Mouse (Mus musculus): ENCODE measurements at regions not wholly inside any gene's neighbourhood (a gene's known extent, or its start where the extent isn't known, plus 50 kb on each side); places are given as distances from the start of the nearest gene placed in this dataset.

DNA sequence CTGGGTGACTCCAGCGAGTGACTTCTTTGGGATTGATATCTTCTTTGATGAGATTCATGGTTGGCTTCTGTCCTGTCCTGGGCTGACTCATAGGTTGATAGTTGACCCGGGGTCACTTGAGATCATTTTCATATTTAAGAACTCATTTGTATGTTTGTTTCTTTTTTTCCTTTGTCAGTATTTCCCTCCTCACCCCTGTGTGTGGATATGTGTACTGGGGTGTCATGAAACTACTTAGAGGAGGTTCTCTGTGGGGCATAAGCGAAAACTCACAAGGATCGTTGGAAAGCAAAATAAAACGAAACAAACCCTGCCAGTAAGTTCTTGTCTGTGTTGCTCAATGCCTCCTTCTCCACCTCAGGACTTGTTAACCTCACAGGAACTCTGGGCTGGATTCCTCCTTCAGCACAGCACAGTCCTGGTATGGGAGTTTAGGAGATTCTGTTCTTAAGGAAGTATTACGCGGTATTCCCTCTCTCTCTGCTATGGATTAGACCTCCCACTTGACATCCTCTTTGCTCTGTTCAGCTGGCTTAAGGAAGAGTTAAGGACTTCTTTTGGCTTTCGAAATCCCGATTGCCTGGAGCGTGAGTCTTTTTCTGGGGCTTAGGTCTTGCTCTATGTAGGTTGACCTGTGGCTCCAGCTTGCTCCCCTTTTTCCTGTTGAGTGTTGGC lies 1243.2 kb upstream of the A1bg start:
- intact Hi-C loops (cut with DNase I) = no loop called here
- DNase-seq = no peak

GRCm38 (mm10) chr15:62164766-62165410 lies 1242.1 kb upstream of the A1bg start:
- intact Hi-C loops (cut with DNase I) = no loop called here

DNA sequence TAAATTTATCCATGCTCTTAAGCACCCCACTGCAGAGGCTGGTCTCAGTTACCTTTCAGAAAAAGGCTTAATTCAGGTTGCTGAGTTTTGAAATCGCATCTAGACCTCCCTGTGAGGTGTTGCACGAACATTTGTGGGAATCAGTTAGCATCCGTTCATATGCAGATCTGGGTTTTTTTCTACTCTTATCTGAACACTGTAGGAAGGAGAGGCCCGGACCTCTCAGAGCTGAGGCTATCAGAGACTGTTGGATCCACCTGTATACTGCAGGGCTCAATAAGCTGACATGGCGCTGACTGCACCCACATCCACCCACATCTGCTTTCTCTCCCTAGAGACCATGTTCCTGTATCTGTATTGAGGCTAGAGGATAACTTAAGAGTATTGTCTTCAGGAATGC lies 1240.4 kb upstream of the A1bg start:
- intact Hi-C loops (cut with DNase I) = no loop called here

More at GRCm38 (mm10) chr15:62164766-62165410, 1242.1 kb upstream of the A1bg start:
- no peak for DNase-seq

DNA sequence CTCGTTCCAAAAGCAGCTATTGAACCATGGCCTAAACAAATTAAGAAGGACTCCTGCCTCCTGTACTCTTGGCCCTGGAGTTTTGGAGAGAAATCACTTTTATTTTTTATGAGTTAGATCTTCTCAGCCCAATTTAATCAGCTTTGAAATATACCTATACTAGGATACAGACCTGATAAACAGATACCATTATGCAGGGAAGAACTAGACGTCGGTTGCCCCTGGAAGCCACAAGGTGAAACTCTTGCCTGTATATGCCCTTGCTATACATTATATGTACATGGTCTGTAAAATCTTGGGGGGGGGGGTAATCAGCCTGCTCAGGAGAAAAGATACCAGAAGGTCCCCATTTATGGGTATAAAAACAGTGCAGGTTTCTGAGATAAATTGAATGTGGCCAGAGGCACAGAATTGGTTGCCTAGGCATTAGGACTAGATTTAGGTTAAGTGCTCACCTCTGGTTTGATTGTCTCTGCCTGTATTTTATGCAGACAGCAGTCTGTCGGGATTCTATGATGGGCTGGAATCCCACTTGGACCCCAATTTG lies 1239.9 kb upstream of the A1bg start:
- intact Hi-C loops (cut with DNase I) = no loop called here
- DNase-seq = no peak

More for the DNA sequence above, 1240.4 kb upstream of the A1bg start:
- DNase-seq = no peak

- DNase-seq = peak in 1 of 2 experiments; percentile 57
- intact Hi-C loops (cut with DNase I) = no loop called here
Measured at GRCm38 (mm10) chr15:62161975-62162647, 1239.3 kb upstream of the A1bg start.

DNA sequence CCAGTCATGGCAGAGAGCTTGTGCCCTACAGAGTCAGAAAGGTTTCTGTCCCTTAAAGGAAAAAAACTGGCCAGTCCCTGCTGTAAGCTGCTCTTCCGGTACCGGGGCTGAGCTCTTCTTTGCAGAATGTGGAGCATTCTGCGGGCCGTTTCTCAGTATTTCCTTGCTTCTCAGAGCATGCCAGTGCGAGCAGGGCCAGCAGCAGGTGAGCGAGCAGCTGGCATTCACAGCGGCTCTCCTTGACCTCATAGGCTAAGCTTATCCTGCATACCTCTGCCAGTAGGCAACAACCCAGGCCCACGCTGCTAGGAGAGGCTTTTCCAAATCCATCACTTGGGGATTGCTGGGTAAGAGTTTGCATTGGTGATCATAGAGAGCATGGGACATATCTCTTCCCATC lies 1238.2 kb upstream of the A1bg start:
- no peak for DNase-seq
- intact Hi-C loops (cut with DNase I) = no loop called here

- DNase-seq = no peak
- intact Hi-C loops (cut with DNase I) = no loop called here
Measured at GRCm38 (mm10) chr15:62158875-62159675, 1236.3 kb upstream of the A1bg start.

DNA sequence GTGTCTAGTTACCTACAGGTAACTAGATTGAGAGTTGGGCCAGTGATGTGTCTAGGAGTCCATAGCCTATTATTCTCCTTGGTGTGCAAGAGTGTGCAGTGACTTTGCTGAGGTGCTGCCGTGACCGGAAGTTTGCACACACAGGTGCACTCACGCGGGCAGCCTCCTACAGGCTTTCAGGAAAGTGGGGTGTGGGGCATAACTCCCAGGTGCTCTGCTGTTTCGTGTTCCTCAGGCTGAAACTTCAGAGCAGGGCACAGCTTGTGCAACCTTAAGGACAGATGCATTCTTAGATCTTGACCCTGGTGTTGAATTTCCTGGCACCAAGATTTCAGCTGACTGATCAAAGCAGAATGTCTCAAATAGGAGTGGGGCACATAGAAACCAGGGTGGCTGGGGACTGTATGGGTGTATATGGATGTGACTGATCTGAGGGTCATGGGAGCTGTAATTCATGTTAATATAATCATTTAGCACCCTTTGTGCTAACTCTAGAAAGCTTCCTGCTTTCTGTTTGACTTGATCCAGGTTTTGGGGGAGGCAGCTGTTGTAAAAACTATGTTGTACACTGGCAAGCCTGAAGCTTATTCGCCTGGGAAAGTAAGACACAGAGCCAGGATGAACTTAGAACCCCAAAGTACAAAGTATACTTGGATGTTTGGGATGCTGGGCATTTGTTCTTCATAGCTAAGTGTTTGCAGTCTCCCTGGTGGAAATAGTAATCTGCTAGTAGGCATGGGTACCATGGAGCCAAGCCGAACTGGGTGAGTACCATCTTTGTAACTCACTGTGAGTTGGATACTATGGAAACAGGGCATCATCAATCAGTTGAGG lies 1234.6 kb upstream of the A1bg start:
- no peak for DNase-seq
- intact Hi-C loops (cut with DNase I) = no loop called here

- no peak for DNase-seq
- intact Hi-C loops (cut with DNase I) = no loop called here
Measured at GRCm38 (mm10) chr15:62153222-62153621, 1230.4 kb upstream of the A1bg start.

- intact Hi-C loops (cut with DNase I) = no loop called here
- no peak for DNase-seq
Measured at GRCm38 (mm10) chr15:62152133-62152532, 1229.3 kb upstream of the A1bg start.

DNA sequence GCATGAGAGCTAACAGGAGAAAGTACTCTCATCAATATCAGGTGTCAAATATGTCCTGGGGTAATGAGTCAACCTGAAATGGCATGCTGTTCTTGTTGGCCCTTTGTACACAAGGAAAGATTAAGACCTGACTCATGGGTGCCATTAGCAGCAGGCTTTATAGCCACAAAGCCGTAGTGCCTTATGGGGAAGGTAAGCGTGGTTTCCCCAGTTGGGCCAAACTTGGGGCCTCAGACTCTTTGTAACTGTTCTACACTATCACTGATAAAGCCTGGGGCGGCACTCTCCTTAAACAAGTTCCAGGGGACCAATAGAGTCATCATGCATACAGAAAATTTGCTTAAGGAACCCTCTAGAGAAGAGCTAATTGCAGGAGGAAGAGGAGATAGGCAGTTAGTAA lies 1228.9 kb upstream of the A1bg start:
- intact Hi-C loops (cut with DNase I) = no loop called here
- DNase-seq = no peak

GRCm38 (mm10) chr15:62150296-62150695 lies 1227.5 kb upstream of the A1bg start:
- intact Hi-C loops (cut with DNase I) = no loop called here
- no peak for DNase-seq

DNA sequence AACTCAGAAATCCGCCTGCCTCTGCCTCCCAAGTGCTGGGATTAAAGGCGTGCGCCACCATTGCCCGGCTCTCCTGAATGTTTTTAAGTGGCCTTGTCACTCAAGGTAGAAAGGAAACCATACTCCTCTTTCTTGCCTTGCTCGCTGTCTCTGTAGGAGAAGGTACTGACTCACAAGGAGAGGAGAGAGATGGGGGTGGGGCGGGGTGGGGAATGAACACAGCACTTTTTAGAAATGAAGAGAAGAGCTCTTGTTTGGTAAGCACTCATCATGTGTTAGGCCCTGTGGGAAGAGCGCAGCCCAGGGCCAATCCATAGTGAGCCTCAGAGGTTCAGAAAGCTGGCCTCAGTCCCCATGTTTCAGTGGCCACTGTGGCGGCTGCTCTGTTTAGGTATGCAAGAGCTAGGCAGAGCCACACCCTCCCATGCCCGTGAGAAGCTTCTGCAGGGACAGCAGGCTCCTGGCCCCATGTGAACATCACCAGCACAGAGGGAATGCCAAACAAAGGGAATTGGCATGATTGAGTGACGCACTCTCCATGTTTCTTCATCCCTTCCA lies 1225.9 kb upstream of the A1bg start:
- no peak for DNase-seq
- intact Hi-C loops (cut with DNase I) = no loop called here

DNA sequence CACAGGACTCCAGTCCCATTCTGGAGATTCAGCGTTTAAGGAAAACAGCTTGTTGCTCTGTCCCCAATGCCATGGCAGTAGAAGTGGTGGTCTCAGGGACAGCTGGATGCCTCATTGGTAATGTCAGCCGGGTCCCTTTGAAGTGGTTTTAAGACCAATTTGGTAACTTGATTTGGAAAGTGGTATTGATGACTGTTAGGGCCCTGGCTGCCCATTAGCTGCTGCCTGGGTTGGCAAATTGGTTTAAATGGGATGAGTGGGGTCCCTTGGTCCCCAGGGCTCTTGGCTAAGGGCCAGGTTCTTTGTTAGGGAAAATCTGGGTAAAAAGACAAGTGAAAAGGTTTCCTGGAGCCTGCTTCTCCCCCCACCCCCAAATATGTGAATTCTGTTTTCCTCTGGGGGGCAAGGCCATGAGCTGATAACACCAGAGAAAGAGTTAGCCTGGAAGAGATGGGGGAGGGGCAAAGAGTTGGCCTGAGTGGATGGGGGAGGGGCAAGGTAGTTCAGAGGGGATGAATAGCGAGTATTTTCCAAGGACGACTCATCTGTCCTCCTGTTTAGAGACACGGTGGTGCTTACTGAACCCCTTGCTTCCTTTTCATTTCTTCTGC lies 1224.6 kb upstream of the A1bg start:
- intact Hi-C loops (cut with DNase I) = no loop called here
- no peak for DNase-seq

- no peak for DNase-seq
- intact Hi-C loops (cut with DNase I) = no loop called here
Measured at GRCm38 (mm10) chr15:62145643-62146285, 1223.0 kb upstream of the A1bg start.

GRCm38 (mm10) chr15:62144776-62145564 lies 1222.2 kb upstream of the A1bg start:
- no peak for DNase-seq
- intact Hi-C loops (cut with DNase I) = no loop called here

GRCm38 (mm10) chr15:62139859-62140258 lies 1217.0 kb upstream of the A1bg start:
- intact Hi-C loops (cut with DNase I) = no loop called here
- DNase-seq = no peak

- DNase-seq = peak in 1 of 2 experiments; percentile 9
- intact Hi-C loops (cut with DNase I) = no loop called here
Measured at GRCm38 (mm10) chr15:62139192-62139591, 1216.4 kb upstream of the A1bg start.

Measured in heart, postnatal 14 days (tissue).